Mouse (Mus musculus): ENCODE measurements around the gene Mettl17. TPM values are rescaled to one million over a fixed set of nuclear protein-coding genes. Genes with fewer than 3 reads are reported as not detected.
"Not testable (repeated sequence)": the region's sequence is repeated elsewhere in the genome, so short reads cannot be mapped to it uniquely, and the experiment has no call there.

Mettl17 gene
- total and polyA plus RNA-seq, 2 experiments from 2014 or later, result 47.4 to 54.5 TPM

DNA sequence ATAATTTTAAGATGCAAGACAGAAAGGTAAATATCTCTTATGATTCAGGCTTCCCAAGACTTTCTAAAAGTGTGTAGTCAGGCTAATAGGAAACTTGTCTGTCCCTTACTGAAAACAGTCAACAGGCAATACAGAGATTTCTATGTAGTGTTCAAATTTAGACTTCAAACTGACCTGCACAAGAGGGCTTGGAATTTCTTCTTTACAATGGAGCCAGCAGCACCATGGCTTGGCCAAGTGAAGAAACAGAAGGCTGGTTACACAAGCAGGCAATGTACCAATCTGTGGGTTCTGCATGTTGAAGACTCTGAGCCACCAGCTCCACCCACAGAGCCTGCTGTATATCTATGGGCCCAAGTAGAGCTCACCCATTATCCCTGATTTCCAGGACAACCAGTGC lies 31.2 kb upstream of the Mettl17 start, which contains the start of gene Ear6:
TSS of gene Ear6 (plus strand) at position 301 of the 400 bp plus-strand sequence.
- Histone ChIP-seq H3K4me2 (ENCODE audit: low read depth) (no peak within 1 kb of the TSS), H3K4me3 (ENCODE audit: low read depth, low read length) (no peak within 1 kb of the TSS), H3K4me1 (ENCODE audit: insufficient read depth) (no peaks in the 10 kb centered on the region), H3K9me3 (ENCODE audit: low read length) (no peaks in the 10 kb centered on the region), H3K9ac (no peak within 1 kb of the TSS), H3K36me3 (ENCODE audit: insufficient read depth) (no peaks in the 10 kb centered on the region), H3K27ac (ENCODE audit: low read depth, low read length) (no peak within 1 kb of the TSS), H3K27me3 (ENCODE audit: insufficient read depth, low read length) (no peaks in the 10 kb centered on the region)
- TF ChIP-seq CTCF (IDR thresholded peaks at IDR 0.05; ENCODE audit: low read depth), result no peak
- DNase-seq (no peak), ATAC-seq (no peak)

DNA sequence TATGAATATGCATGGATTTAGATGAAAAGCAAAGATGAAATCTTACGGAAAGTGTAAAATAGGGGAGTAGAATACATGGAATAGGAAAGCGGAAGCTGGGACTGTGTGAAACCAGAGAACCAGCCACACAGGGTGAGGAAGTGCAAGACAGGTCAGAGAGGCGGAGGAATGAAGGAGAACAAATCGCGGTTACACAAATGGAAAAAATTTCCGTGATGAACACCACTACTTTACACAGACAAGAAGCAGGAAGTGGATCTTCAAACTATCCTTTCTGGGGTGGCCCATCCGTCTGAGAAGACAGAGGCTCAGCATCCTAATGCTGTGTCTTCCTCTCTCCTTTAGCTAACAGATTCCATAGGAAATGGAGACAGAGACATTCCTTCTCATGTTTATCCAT lies 29.4 kb upstream of the Mettl17 start:
- H3K27me3 ChIP-seq (ENCODE audit: insufficient read depth, low read length); H3K4me2 ChIP-seq (ENCODE audit: low read depth); H3K4me3 ChIP-seq (ENCODE audit: low read depth, low read length); H3K27ac ChIP-seq (ENCODE audit: low read depth, low read length); DNase-seq; H3K4me1 ChIP-seq (ENCODE audit: insufficient read depth); H3K9ac ChIP-seq; H3K9me3 ChIP-seq (ENCODE audit: low read length); H3K36me3 ChIP-seq (ENCODE audit: insufficient read depth); ATAC-seq: not testable (repeated sequence)
- WGBS, result 83% methylated on average over 7 of the region's 7 CpGs

DNA sequence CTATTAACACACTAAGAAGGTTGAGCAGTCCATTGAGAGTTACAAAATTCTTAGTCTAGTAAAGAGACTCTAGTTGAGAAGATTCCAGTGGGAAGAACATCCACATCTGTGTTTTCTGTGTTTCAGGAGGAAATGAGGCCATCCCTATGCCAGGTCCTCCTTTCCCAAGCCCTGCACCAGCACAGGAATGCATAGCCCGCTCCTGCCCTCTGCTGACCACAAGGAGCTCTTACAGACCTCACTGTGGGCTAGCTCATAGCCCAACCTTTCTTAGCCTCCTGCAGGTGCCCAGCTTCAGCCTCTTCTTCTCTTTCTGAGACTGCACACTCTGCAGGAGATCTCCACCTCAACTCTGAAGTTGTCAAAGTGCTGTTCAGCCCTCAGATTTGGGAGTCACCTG lies 21.0 kb upstream of the Mettl17 start:
- H3K27ac ChIP-seq (ENCODE audit: low read depth, low read length); H3K4me1 ChIP-seq (ENCODE audit: insufficient read depth); H3K9me3 ChIP-seq (ENCODE audit: low read length); H3K4me3 ChIP-seq (ENCODE audit: low read depth, low read length); H3K27me3 ChIP-seq (ENCODE audit: insufficient read depth, low read length); H3K36me3 ChIP-seq (ENCODE audit: insufficient read depth); H3K4me2 ChIP-seq (ENCODE audit: low read depth); H3K9ac ChIP-seq: not testable (repeated sequence)
- peak; percentile 53 for TF ChIP-seq CTCF (IDR thresholded peaks at IDR 0.05; ENCODE audit: low read depth)
- peak; percentile 13 for DNase-seq
- WGBS, result 17% methylated on average over 1 of the region's 1 CpGs
- 0 out of 2 replicates have a peak, but pooled peaks have one; percentile 56 for ATAC-seq

DNA sequence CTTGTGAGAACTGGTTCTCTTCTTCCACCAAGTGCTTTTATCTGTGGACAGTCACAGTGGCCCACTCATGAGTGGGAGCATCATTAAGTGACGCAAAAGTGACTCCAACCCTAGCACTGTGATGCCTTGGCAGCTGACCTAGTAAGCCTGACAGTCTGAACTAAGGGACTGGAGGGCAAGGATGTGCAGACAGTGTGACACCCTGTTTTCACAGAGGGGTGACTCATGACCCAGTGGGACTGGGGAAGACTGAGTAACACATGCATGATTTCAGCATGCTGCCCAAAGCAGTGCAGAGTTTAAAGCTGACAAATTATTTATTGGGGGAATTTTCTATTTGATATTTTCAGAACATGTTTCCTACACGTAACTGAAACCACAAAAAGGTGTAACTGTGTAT lies 13.9 kb upstream of the Mettl17 start:
- H3K27ac ChIP-seq (ENCODE audit: low read depth, low read length), result no peak overlapping the region
- DNase-seq, result no peak
- ATAC-seq, result no peak
- no peaks in the 10 kb centered on the region for H3K36me3 ChIP-seq (ENCODE audit: insufficient read depth)
- no peak overlapping the region for H3K4me3 ChIP-seq (ENCODE audit: low read depth, low read length)
- WGBS, result 76% methylated on average over 2 of the region's 2 CpGs
- no peak for TF ChIP-seq CTCF (IDR thresholded peaks at IDR 0.05; ENCODE audit: low read depth)
- no peaks in the 10 kb centered on the region for H3K27me3 ChIP-seq (ENCODE audit: insufficient read depth, low read length)
- no peaks in the 10 kb centered on the region for H3K4me1 ChIP-seq (ENCODE audit: insufficient read depth)
- H3K9ac ChIP-seq, result no peak overlapping the region
- no peak overlapping the region for H3K4me2 ChIP-seq (ENCODE audit: low read depth)
- H3K9me3 ChIP-seq (ENCODE audit: low read length), result no peaks in the 10 kb centered on the region

DNA sequence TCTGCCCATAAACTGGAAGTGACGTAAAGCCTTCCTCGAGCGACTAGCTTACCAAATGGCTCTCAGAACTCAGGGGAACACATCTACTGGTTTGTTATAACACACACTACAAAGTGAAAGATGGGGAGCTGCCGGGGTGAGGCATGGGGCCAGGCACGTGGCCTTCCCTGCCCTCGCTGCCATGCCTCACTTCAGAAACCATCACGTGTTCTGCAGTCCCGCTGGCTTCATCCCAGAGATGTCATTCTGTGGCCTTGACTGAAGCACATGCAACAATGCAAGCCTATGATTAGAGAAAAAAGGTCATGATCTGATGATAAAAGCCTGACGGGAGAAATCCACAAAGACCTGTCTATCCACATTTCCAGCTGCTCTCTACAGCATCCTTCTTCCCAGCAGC lies 12.9 kb upstream of the Mettl17 start:
- ATAC-seq (no peak), DNase-seq (no peak)
- no peak for TF ChIP-seq CTCF (IDR thresholded peaks at IDR 0.05; ENCODE audit: low read depth)
- H3K27ac ChIP-seq (ENCODE audit: low read depth, low read length), result no peak overlapping the region
- H3K27me3 ChIP-seq (ENCODE audit: insufficient read depth, low read length), result no peaks in the 10 kb centered on the region
- H3K9ac ChIP-seq, result no peak overlapping the region
- WGBS, result 74% methylated on average over 9 of the region's 9 CpGs
- no peaks in the 10 kb centered on the region for H3K9me3 ChIP-seq (ENCODE audit: low read length)
- H3K4me1 ChIP-seq (ENCODE audit: insufficient read depth), result no peaks in the 10 kb centered on the region
- no peak overlapping the region for H3K4me3 ChIP-seq (ENCODE audit: low read depth, low read length)
- H3K4me2 ChIP-seq (ENCODE audit: low read depth), result no peak overlapping the region
- no peaks in the 10 kb centered on the region for H3K36me3 ChIP-seq (ENCODE audit: insufficient read depth)

DNA sequence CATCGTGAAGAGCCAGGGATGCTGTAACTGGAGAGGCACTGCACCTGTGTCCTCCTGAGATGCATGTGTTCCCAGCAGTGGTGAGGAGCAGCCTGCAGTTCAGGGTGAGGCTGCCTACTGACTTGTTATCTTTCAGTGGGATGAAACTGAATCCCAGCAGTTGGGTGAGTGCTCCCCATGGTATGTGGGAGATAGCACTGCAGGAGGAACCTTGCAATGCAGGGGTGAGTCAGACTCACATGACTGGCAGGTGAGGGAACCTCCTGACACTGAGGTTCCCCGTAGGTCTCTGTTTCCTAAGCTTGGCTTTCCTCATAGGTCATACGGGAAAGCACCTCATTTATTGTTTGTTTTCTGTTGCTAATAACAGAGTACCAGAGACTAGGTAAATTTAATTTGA lies 7.1 kb upstream of the Mettl17 start:
- no peak overlapping the region for H3K9ac ChIP-seq
- ATAC-seq (no peak), DNase-seq (no peak)
- no peaks in the 10 kb centered on the region for H3K4me1 ChIP-seq (ENCODE audit: insufficient read depth)
- no peak overlapping the region for H3K4me3 ChIP-seq (ENCODE audit: low read depth, low read length)
- 72% methylated on average over 3 of the region's 3 CpGs for WGBS
- H3K9me3 ChIP-seq (ENCODE audit: low read length), result no peaks in the 10 kb centered on the region
- H3K27me3 ChIP-seq (ENCODE audit: insufficient read depth, low read length), result no peaks in the 10 kb centered on the region
- TF ChIP-seq CTCF (IDR thresholded peaks at IDR 0.05; ENCODE audit: low read depth), result no peak
- no peaks in the 10 kb centered on the region for H3K36me3 ChIP-seq (ENCODE audit: insufficient read depth)
- H3K27ac ChIP-seq (ENCODE audit: low read depth, low read length), result no peak overlapping the region
- no peak overlapping the region for H3K4me2 ChIP-seq (ENCODE audit: low read depth)

DNA sequence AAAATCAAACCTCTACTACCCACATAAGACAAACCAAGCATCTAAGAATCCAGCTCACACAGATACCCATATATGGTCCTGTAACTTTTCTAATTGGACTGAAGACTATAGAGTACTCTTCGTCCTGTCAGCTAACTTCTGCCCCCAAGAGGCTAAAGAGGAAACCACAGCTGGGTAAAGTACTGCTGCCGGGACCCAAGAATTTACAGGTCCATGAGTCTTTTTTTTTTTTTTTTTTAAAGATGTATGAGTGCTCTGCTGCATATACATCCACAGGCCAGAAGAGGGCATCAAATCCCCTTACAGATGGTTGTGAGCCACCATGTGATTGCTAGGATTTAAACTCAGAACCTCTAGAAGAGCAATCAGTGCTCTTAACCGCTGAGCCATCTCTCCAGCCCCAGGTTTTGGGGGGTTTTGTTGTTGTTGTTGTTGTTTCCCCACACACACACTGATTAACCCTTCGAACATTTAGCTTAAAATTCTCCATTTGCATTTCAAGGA lies 1.1 kb upstream of the Mettl17 start:
- Histone ChIP-seq H3K27me3 (ENCODE audit: insufficient read depth, low read length) (no peaks in the 10 kb centered on the region), H3K9me3 (ENCODE audit: low read length) (no peaks in the 10 kb centered on the region), H3K4me3 (ENCODE audit: low read depth, low read length) (peak overlapping the region; percentile 82), H3K27ac (ENCODE audit: low read depth, low read length) (peak overlapping the region; percentile 88), H3K9ac (peak overlapping the region; percentile 87; the same call in 1 of the 2 replicates), H3K36me3 (ENCODE audit: insufficient read depth) (peaks cover 14% of the 10 kb centered on the region), H3K4me2 (ENCODE audit: low read depth) (peak overlapping the region; percentile 83), H3K4me1 (ENCODE audit: insufficient read depth) (peaks cover 11% of the 10 kb centered on the region; the same call in 1 of the 2 replicates)
- DNase-seq (peak; percentile 79), ATAC-seq (peak; percentile 34)
- WGBS, result 0% methylated on average over 4 of the region's 4 CpGs
- TF ChIP-seq CTCF (IDR thresholded peaks at IDR 0.05; ENCODE audit: low read depth), result peak; percentile 71

Measured in forebrain, postnatal 0 days (tissue).